Mouse (Mus musculus) neural tube, embryonic 11.5 days (tissue): Measurements from ENCODE around the gene Bcam. TPM values are rescaled to one million over a fixed set of nuclear protein-coding genes. Genes with fewer than 3 reads are reported as not detected.

Source experiments
- ATAC-seq: fragments of 200-750 bp; cut with Nextera tagmentation; 2 replicates; pipeline ENCODE4 v1.8.0; 2017; ENCODE audit warnings: moderate number of reproducible peaks, mild to moderate bottlenecking, moderate TSS enrichment, moderate library complexity; ENCODE audit not compliant: insufficient read depth, low FRiP score, low TSS enrichment
- DNase-seq: peaks from one replicate; pipeline ENCODE4 v3.0.0-alpha.2; 2015; ENCODE audit warnings: low spot score
- H3K27ac ChIP-seq: fragments of 300-500 bp; sonication (generic); 2 replicates; pipeline ENCODE4 v1.5.1; 2014; ENCODE audit warnings: low read depth, mild to moderate bottlenecking, low read length
- H3K27me3 ChIP-seq: fragments of 300-500 bp; sonication (generic); 2 replicates; pipeline ENCODE4 v1.6.1; 2014; ENCODE audit warnings: mild to moderate bottlenecking, low read length, mixed read lengths; ENCODE audit not compliant: control insufficient read depth, insufficient read depth
- H3K36me3 ChIP-seq: fragments of 300-500 bp; sonication (generic); 2 replicates; pipeline ENCODE4 v1.6.1; 2014; ENCODE audit warnings: mild to moderate bottlenecking, low read length, moderate library complexity, mixed read lengths; ENCODE audit not compliant: control insufficient read depth, insufficient read depth
- H3K4me1 ChIP-seq: fragments of 300-500 bp; sonication (generic); 2 replicates; pipeline ENCODE4 v1.6.1; 2014; ENCODE audit warnings: low read length, mixed read lengths; ENCODE audit not compliant: control insufficient read depth, insufficient read depth
- H3K4me2 ChIP-seq: fragments of 300-500 bp; sonication (generic); 2 replicates; pipeline ENCODE4 v1.6.1; 2014; ENCODE audit warnings: low read depth, mild to moderate bottlenecking, moderate library complexity
- H3K4me3 ChIP-seq: fragments of 300-500 bp; sonication (generic); 2 replicates; pipeline ENCODE4 v1.5.1; 2014; ENCODE audit warnings: low read depth, low read length
- H3K9ac ChIP-seq: fragments of 300-500 bp; sonication (generic); 2 replicates; pipeline ENCODE4 v1.6.1; 2014; ENCODE audit warnings: mild to moderate bottlenecking, low read length
- H3K9me3 ChIP-seq: fragments of 300-500 bp; sonication (generic); 2 replicates; pipeline ENCODE4 v1.6.1; 2016; ENCODE audit warnings: low read length; ENCODE audit not compliant: control insufficient read depth
- WGBS: fragments of 180-500 bp; shearing (Covaris S2); extraction: QIAGEN DNeasy Blood & Tissue Kit; methylation state at CpG from one replicate; pipeline ENCODE4 v1.1.7; 2014; 5-methylcytosine and 5-hydroxymethylcytosine counted together
- polyA plus RNA-seq: library from polyadenylated mRNA; unstranded; fragments of >200 nt; fragmentation: Nextera tagmentation; extraction: Ambion mirVana; gene quantifications from 2 replicates; pipeline ENCODE4 v1.2.1, GENCODE M21; 2014

The Bcam gene
- polyA plus RNA-seq, 1 experiment from 2014 or later, result 21.1 TPM

- ATAC-seq, result no peak
- no peak overlapping the region for H3K9ac ChIP-seq
- H3K27me3 ChIP-seq, result no peaks in the 10 kb centered on the region
These were observed 9.1 kb upstream of the Bcam start for GRCm38 (mm10) chr7:19779903-19780302.

GRCm38 (mm10) chr7:19778645-19779044 lies 7.8 kb upstream of the Bcam start:
- no peak for DNase-seq
- Histone ChIP-seq H3K27ac (no peak overlapping the region), H3K4me3 (no peak overlapping the region), H3K27me3 (no peaks in the 10 kb centered on the region), H3K9me3 (peaks cover 3% of the 10 kb centered on the region; the same call in 1 of the 2 replicates), H3K9ac (no peak overlapping the region), H3K4me1 (no peaks in the 10 kb centered on the region), H3K4me2 (no peak overlapping the region), H3K36me3 (no peaks in the 10 kb centered on the region)
- WGBS, result 85% methylated on average over 8 of the region's 8 CpGs
- no peak for ATAC-seq

More at GRCm38 (mm10) chr7:19779903-19780302, 9.1 kb upstream of the Bcam start:
- H3K9me3 ChIP-seq, result peaks cover 3% of the 10 kb centered on the region; the same call in 1 of the 2 replicates
- H3K4me1 ChIP-seq, result no peaks in the 10 kb centered on the region
- no peaks in the 10 kb centered on the region for H3K36me3 ChIP-seq
- H3K27ac ChIP-seq, result no peak overlapping the region
- H3K4me3 ChIP-seq, result no peak overlapping the region
- WGBS, result 81% methylated on average over 4 of the region's 4 CpGs
- no peak overlapping the region for H3K4me2 ChIP-seq
- no peak for DNase-seq

GRCm38 (mm10) chr7:19777049-19777723 lies 6.4 kb upstream of the Bcam start:
- peaks cover 3% of the 10 kb centered on the region; the same call in 1 of the 2 replicates for H3K9me3 ChIP-seq
- no peaks in the 10 kb centered on the region for H3K27me3 ChIP-seq
- 89% methylated on average over 11 of the region's 11 CpGs for WGBS
- ATAC-seq, result no peak
- no peaks in the 10 kb centered on the region for H3K36me3 ChIP-seq
- H3K9ac ChIP-seq, result no peak overlapping the region
- DNase-seq, result no peak
- no peak overlapping the region for H3K27ac ChIP-seq
- H3K4me1 ChIP-seq, result no peaks in the 10 kb centered on the region
- H3K4me2 ChIP-seq, result no peak overlapping the region
- no peak overlapping the region for H3K4me3 ChIP-seq

GRCm38 (mm10) chr7:19771682-19772081 lies 866 bp upstream of the Bcam start:
- Histone ChIP-seq H3K4me2 (no peak overlapping the region), H3K27ac (no peak overlapping the region), H3K9ac (no peak overlapping the region), H3K36me3 (no peaks in the 10 kb centered on the region), H3K4me3 (no peak overlapping the region), H3K27me3 (peaks cover 19% of the 10 kb centered on the region; the same call in 1 of the 2 replicates), H3K9me3 (no peaks in the 10 kb centered on the region), H3K4me1 (peaks cover 5% of the 10 kb centered on the region; the same call in 1 of the 2 replicates)
- WGBS, result 56% methylated on average over 4 of the region's 4 CpGs
- DNase-seq (no peak), ATAC-seq (no peak)

GRCm38 (mm10) chr7:19770375-19770754 lies 451 bp downstream of the Bcam start:
- Histone ChIP-seq H3K27me3 (peaks cover 19% of the 10 kb centered on the region; the same call in 1 of the 2 replicates), H3K36me3 (no peaks in the 10 kb centered on the region), H3K9me3 (no peaks in the 10 kb centered on the region), H3K9ac (peak overlapping the region; percentile 47), H3K4me2 (peak overlapping the region; percentile 66), H3K4me3 (peak overlapping the region; percentile 35), H3K4me1 (peaks cover 5% of the 10 kb centered on the region; the same call in 1 of the 2 replicates), H3K27ac (no peak overlapping the region)
- WGBS, result 0% methylated on average over 28 of the region's 28 CpGs
- DNase-seq (peak; percentile 87), ATAC-seq (peak; percentile 82)

- no peak overlapping the region for H3K27ac ChIP-seq
- 8% methylated on average over 16 of the region's 16 CpGs for WGBS
These were observed 1.1 kb downstream of the Bcam start for GRCm38 (mm10) chr7:19769434-19770374.

GRCm38 (mm10) chr7:19769001-19769400 lies 1.8 kb downstream of the Bcam start:
- H3K27me3 ChIP-seq, result peaks cover 19% of the 10 kb centered on the region; the same call in 1 of the 2 replicates
- no peak overlapping the region for H3K27ac ChIP-seq
- no peaks in the 10 kb centered on the region for H3K36me3 ChIP-seq
- no peak for ATAC-seq
- 19% methylated on average over 4 of the region's 4 CpGs for WGBS
- H3K4me1 ChIP-seq, result peaks cover 5% of the 10 kb centered on the region; the same call in 1 of the 2 replicates
- H3K4me3 ChIP-seq, result no peak overlapping the region
- H3K9ac ChIP-seq, result 0 out of 2 replicates have a peak overlapping the region, but pooled peaks have one; percentile 22
- no peak for DNase-seq
- no peak overlapping the region for H3K4me2 ChIP-seq
- H3K9me3 ChIP-seq, result no peaks in the 10 kb centered on the region

More at GRCm38 (mm10) chr7:19769434-19770374, 1.1 kb downstream of the Bcam start:
- Histone ChIP-seq H3K9me3 (no peaks in the 10 kb centered on the region), H3K27me3 (peaks cover 19% of the 10 kb centered on the region; the same call in 1 of the 2 replicates), H3K4me2 (peak overlapping the region; percentile 66), H3K9ac (peak overlapping the region; percentile 47), H3K36me3 (no peaks in the 10 kb centered on the region), H3K4me3 (peak overlapping the region; percentile 35), H3K4me1 (peaks cover 5% of the 10 kb centered on the region; the same call in 1 of the 2 replicates)
- no peak for ATAC-seq
- no peak for DNase-seq

GRCm38 (mm10) chr7:19768251-19768650 lies 2.6 kb downstream of the Bcam start:
- Histone ChIP-seq H3K36me3 (no peaks in the 10 kb centered on the region), H3K4me2 (no peak overlapping the region), H3K4me3 (no peak overlapping the region), H3K4me1 (peaks cover 5% of the 10 kb centered on the region; the same call in 1 of the 2 replicates), H3K27me3 (peaks cover 19% of the 10 kb centered on the region; the same call in 1 of the 2 replicates), H3K9ac (no peak overlapping the region), H3K27ac (no peak overlapping the region), H3K9me3 (no peaks in the 10 kb centered on the region)
- no peak for ATAC-seq
- WGBS, result 68% methylated on average over 14 of the region's 14 CpGs
- no peak for DNase-seq
